Mouse (Mus musculus): Measurements from ENCODE around the gene Cish. TPM values are rescaled to one million over a fixed set of nuclear protein-coding genes. Genes with fewer than 3 reads are reported as not detected.

The Cish gene
- polyA plus RNA-seq, 2 experiments: 2.8 to 6.0 TPM

DNA sequence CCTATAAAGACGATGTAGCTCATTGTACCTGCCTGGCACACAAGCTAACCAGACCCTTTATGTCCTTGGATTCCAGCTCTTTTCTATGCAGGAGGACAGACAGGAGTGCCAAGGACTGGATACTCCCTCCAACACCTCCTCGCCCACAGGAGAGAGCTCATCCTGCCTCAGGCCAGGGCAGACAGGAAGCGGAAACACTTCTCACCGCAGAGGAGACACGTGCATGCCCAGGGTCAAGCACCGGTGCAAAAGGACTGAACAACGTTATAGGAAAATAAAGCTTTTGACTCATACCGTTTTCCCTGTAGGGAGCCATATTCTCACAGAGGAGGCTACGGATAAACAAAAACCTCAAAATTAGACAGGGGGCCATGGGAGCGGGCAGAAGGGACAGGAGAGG, 22.6 kb upstream of the Cish start:
- 30% methylated on average over 10 of the region's 10 CpGs for WGBS (ENCODE audit: insufficient replicate concordance)
- H3K4me1 ChIP-seq (replicated peaks; ENCODE audit: control insufficient read depth in 2 of 2, insufficient read depth in 2 of 2, low read length in 1 of 2): peaks cover 2 to 29% of the 10 kb centered on the region in 2 experiments; a peak in 3 of 4 replicates
- no peaks in the 10 kb centered on the region for H3K9me3 ChIP-seq (ENCODE audit: control insufficient read depth, low read length)
- H3K9ac ChIP-seq (replicated peaks): no peak overlapping the region
- TF ChIP-seq CTCF (IDR thresholded peaks at IDR 0.05; ENCODE audit: low read depth): no peak
- TF ChIP-seq EP300 (IDR thresholded peaks at IDR 0.05; ENCODE audit: low read depth): no peak
- DNase-seq (ENCODE audit: low read depth in 3 of 3, low spot score in 3 of 3): no peak
- H3K4me3 ChIP-seq (ENCODE audit: insufficient read depth in 1 of 2, low read depth in 2 of 2, low read length in 2 of 2): no peak overlapping the region
- ATAC-seq (ENCODE audit: insufficient read depth): no peak
- H3K27me3 ChIP-seq (ENCODE audit: control insufficient read depth, insufficient read depth, low read length): no peaks in the 10 kb centered on the region
- H3K27ac ChIP-seq: no peak overlapping the region
- no peaks in the 10 kb centered on the region for H3K36me3 ChIP-seq (replicated peaks; ENCODE audit: control insufficient read depth, insufficient read depth, low read depth)
- H3K4me2 ChIP-seq (ENCODE audit: low read depth): no peak overlapping the region

- H3K27me3 ChIP-seq (ENCODE audit: control insufficient read depth, insufficient read depth, low read length): no peaks in the 10 kb centered on the region
- peaks cover 5 to 33% of the 10 kb centered on the region in 2 experiments; a peak in 3 of 4 replicates for H3K4me1 ChIP-seq (replicated peaks; ENCODE audit: control insufficient read depth in 2 of 2, insufficient read depth in 2 of 2, low read length in 1 of 2)
- no peak overlapping the region for H3K9ac ChIP-seq (replicated peaks)
- no peak for TF ChIP-seq CTCF (IDR thresholded peaks at IDR 0.05; ENCODE audit: low read depth)
- no peak for TF ChIP-seq EP300 (IDR thresholded peaks at IDR 0.05; ENCODE audit: low read depth)
- H3K36me3 ChIP-seq (replicated peaks; ENCODE audit: control insufficient read depth, insufficient read depth, low read depth): no peaks in the 10 kb centered on the region
- ATAC-seq (ENCODE audit: insufficient read depth): no peak
- H3K4me3 ChIP-seq (ENCODE audit: insufficient read depth in 1 of 2, low read depth in 2 of 2, low read length in 2 of 2): no peak overlapping the region
- 75% methylated on average over 6 of the region's 6 CpGs for WGBS (ENCODE audit: insufficient replicate concordance)
- H3K9me3 ChIP-seq (ENCODE audit: control insufficient read depth, low read length): no peaks in the 10 kb centered on the region
- H3K27ac ChIP-seq: no peak overlapping the region
- no peak overlapping the region for H3K4me2 ChIP-seq (ENCODE audit: low read depth)
- DNase-seq (ENCODE audit: low read depth in 3 of 3, low spot score in 3 of 3): no peak
Observed at GRCm38 (mm10) chr9:107274751-107275150, 21.1 kb upstream of the Cish start.

- no peak overlapping the region for H3K27ac ChIP-seq
- no peak for ATAC-seq (ENCODE audit: insufficient read depth)
- H3K9ac ChIP-seq (replicated peaks): no peak overlapping the region
- TF ChIP-seq CTCF (IDR thresholded peaks at IDR 0.05; ENCODE audit: low read depth) (no peak), EP300 (IDR thresholded peaks at IDR 0.05; ENCODE audit: low read depth) (no peak)
- WGBS (ENCODE audit: insufficient replicate concordance): 78% methylated on average over 5 of the region's 5 CpGs
- H3K4me1 ChIP-seq (replicated peaks; ENCODE audit: control insufficient read depth in 2 of 2, insufficient read depth in 2 of 2, low read length in 1 of 2): peaks cover 7 to 36% of the 10 kb centered on the region in 2 experiments; a peak in 3 of 4 replicates
- H3K4me3 ChIP-seq (ENCODE audit: insufficient read depth in 1 of 2, low read depth in 2 of 2, low read length in 2 of 2): no peak overlapping the region
- DNase-seq (ENCODE audit: low read depth in 3 of 3, low spot score in 3 of 3): no peak
- H3K36me3 ChIP-seq (replicated peaks; ENCODE audit: control insufficient read depth, insufficient read depth, low read depth): no peaks in the 10 kb centered on the region
- no peaks in the 10 kb centered on the region for H3K9me3 ChIP-seq (ENCODE audit: control insufficient read depth, low read length)
- no peak overlapping the region for H3K4me2 ChIP-seq (ENCODE audit: low read depth)
- H3K27me3 ChIP-seq (ENCODE audit: control insufficient read depth, insufficient read depth, low read length): no peaks in the 10 kb centered on the region
Observed at GRCm38 (mm10) chr9:107275710-107276109, 20.1 kb upstream of the Cish start.

- TF ChIP-seq CTCF (IDR thresholded peaks at IDR 0.05; ENCODE audit: low read depth) (no peak), EP300 (IDR thresholded peaks at IDR 0.05; ENCODE audit: low read depth) (no peak)
- no peak for DNase-seq (ENCODE audit: low read depth in 3 of 3, low spot score in 3 of 3)
- H3K4me1 ChIP-seq (replicated peaks; ENCODE audit: control insufficient read depth in 2 of 2, insufficient read depth in 2 of 2, low read length in 1 of 2): peaks cover 5 to 20% of the 10 kb centered on the region in 2 experiments; a peak in 3 of 4 replicates
- no peaks in the 10 kb centered on the region for H3K27me3 ChIP-seq (ENCODE audit: control insufficient read depth, insufficient read depth, low read length)
- no peak overlapping the region for H3K4me2 ChIP-seq (ENCODE audit: low read depth)
- no peak for ATAC-seq (ENCODE audit: insufficient read depth)
- WGBS (ENCODE audit: insufficient replicate concordance): 74% methylated on average over 7 of the region's 7 CpGs
- H3K36me3 ChIP-seq (replicated peaks; ENCODE audit: control insufficient read depth, insufficient read depth, low read depth): no peaks in the 10 kb centered on the region
- H3K9ac ChIP-seq (replicated peaks): no peak overlapping the region
- H3K4me3 ChIP-seq (ENCODE audit: insufficient read depth in 1 of 2, low read depth in 2 of 2, low read length in 2 of 2): no peak overlapping the region
- H3K27ac ChIP-seq: no peak overlapping the region
- no peaks in the 10 kb centered on the region for H3K9me3 ChIP-seq (ENCODE audit: control insufficient read depth, low read length)
Observed at GRCm38 (mm10) chr9:107277603-107278002, 18.2 kb upstream of the Cish start.

- 50% methylated on average over 4 of the region's 4 CpGs for WGBS (ENCODE audit: insufficient replicate concordance)
- no peak for DNase-seq (ENCODE audit: low read depth in 3 of 3, low spot score in 3 of 3)
- no peaks in the 10 kb centered on the region for H3K27me3 ChIP-seq (ENCODE audit: control insufficient read depth, insufficient read depth, low read length)
- ATAC-seq (ENCODE audit: insufficient read depth): no peak
- no peaks in the 10 kb centered on the region for H3K36me3 ChIP-seq (replicated peaks; ENCODE audit: control insufficient read depth, insufficient read depth, low read depth)
- H3K9ac ChIP-seq (replicated peaks): no peak overlapping the region
- H3K4me1 ChIP-seq (replicated peaks; ENCODE audit: control insufficient read depth in 2 of 2, insufficient read depth in 2 of 2, low read length in 1 of 2): peaks cover 5 to 18% of the 10 kb centered on the region in 2 experiments; a peak in 3 of 4 replicates
- H3K4me2 ChIP-seq (ENCODE audit: low read depth): no peak overlapping the region
- TF ChIP-seq CTCF (IDR thresholded peaks at IDR 0.05; ENCODE audit: low read depth): no peak
- no peak for TF ChIP-seq EP300 (IDR thresholded peaks at IDR 0.05; ENCODE audit: low read depth)
- no peak overlapping the region for H3K4me3 ChIP-seq (ENCODE audit: insufficient read depth in 1 of 2, low read depth in 2 of 2, low read length in 2 of 2)
- no peak overlapping the region for H3K27ac ChIP-seq
- H3K9me3 ChIP-seq (ENCODE audit: control insufficient read depth, low read length): no peaks in the 10 kb centered on the region
Observed at GRCm38 (mm10) chr9:107278126-107278525, 17.7 kb upstream of the Cish start.

Data from liver, embryonic 14.5 days (tissue).